Mouse (Mus musculus) skeletal muscle tissue, postnatal 0 days (tissue): ENCODE results near the gene Olfr992. TPM values are rescaled to one million over a fixed set of nuclear protein-coding genes. Genes with fewer than 3 reads are reported as not detected.

ENCODE experiments used
- polyA plus RNA-seq: library from polyadenylated mRNA; unstranded; fragments of >200 nt; fragmentation: Nextera tagmentation; extraction: Ambion mirVana; gene quantifications from 2 replicates; pipeline ENCODE4 v1.2.1, GENCODE M21; 2015

The Olfr992 gene
- not detected in 2 replicates for polyA plus RNA-seq

DNA sequence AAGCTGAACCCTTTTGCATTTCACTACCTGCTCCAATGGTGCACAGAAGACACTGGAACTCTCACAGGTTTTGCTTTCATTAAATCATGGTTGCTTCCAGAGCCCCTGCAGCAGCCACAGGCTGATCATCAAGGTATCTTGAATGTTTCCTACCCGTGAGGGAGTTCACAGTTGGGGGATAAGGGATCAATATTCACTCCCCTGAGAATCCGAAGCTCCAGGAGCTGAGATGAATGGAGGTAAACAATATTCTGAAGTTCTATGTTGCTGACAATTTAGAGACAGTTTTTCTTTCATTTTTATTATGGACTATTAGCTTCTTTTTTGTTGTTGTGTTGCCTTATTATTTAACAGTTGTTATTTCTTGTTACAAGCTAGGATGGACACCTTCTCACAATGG, at the start of gene Olfr992:
Gene Olfr992 (minus strand): TSS at position 101 of the 400 bp plus-strand sequence.

DNA sequence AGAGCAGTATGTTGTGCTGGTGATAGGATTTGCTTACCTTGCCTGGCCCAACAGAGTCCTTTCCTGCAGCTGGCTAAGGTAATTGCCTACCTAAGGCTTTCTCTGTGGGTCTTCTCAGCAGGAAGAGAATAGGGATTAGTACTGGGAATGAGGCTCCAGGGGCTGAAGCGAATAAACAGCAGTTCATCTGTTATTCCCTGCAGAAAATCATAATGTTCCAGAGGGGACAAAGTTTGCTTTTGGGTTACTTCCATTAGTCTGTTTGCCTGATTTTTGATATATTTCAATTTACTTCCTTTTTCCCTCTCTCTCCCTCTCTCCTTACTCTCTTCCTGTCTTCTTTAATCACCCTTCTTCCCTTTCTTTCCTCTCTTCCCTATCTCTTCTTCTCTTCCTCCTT, 34.3 kb upstream of the Olfr992 start, which contains the start of gene Olfr995:
Gene Olfr995 (minus strand): TSS at position 101 of the 400 bp plus-strand sequence.

DNA sequence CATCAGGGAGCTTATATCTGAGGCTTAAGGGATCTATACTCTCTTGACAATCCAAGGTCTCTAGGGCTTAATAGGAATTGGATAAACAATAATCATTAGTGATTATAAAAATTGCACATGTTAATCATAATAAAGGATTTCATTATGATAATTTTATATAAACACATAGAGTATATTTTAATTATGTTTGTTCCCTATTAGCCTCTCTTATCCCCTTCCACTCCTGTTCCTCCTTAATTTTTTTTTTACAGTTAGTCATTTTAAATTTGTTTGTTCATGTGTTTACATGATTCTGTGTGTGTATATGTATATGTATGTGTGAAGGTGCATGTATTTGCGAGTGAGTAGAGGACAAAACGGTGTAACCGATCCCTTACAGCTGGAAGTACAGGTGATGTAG, 27.1 kb upstream of the Olfr992 start, which contains the start of gene Olfr994:
Gene Olfr994 (minus strand): TSS at position 101 of the 400 bp plus-strand sequence.

DNA sequence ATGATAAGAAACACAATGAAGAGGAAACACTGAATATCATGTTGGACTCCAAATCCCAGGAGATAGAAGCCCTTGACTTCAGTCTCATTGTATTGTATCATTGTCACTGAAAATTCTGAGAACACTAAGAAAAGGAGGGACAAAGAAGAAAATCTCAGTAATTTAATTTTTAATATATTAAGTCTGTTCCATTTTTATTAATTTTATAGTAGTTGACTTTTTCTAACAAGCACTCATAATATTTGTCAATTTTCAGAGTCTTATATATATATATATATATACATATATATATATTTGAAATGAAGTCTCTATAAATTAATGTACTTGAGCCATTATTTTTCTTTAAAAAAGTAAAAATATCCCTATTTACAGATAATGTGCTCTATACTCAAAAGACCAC, 5.5 kb upstream of the Olfr992 start, which contains the start of gene Olfr993:
Gene Olfr993 (minus strand): TSS at position 101 of the 400 bp plus-strand sequence.

DNA sequence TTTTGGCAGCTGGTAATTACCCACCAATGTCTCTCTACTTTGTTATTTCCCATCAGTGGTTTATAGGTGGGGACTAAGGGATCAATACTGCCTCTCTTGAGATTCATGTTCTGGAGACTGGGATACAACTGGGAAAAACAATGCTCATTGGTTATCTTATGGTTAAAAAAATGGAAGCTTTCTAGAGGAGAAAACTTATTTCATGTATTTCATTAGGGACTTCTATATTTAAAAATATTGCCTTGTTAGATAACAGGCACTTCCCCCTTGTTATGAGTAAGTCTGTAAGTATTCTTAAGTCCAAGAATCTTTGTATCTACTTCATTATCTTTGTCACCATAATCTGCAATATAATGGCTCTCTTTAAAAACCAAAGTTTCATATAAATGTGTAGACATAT, 46.1 kb downstream of the Olfr992 start, which contains the start of gene Olfr988:
Gene Olfr988 (minus strand): TSS at position 101 of the 400 bp plus-strand sequence.

Other genes starting within 250 kb of the Olfr992 start
- 0.43 and 0.58 TPM in 2 replicates for gene Lrrc55, start 212.3 kb downstream of the Olfr992 start, polyA plus RNA-seq
- gene Olfr987, start 70.2 kb downstream of the Olfr992 start, polyA plus RNA-seq, result not detected in 2 replicates
- gene Olfr988, start 46.2 kb downstream of the Olfr992 start, polyA plus RNA-seq, result not detected in 2 replicates
- gene Olfr993, start 5.4 kb upstream of the Olfr992 start, polyA plus RNA-seq, result not detected in 2 replicates
- not detected in 2 replicates for gene Olfr994, start 27.0 kb upstream of the Olfr992 start, polyA plus RNA-seq
- gene Olfr995, start 34.2 kb upstream of the Olfr992 start, polyA plus RNA-seq, result not detected in 2 replicates
- gene 4833423E24Rik, start 109.6 kb upstream of the Olfr992 start, polyA plus RNA-seq, result 0.17 and 0.94 TPM in 2 replicates
- gene Olfr996, start 169.7 kb upstream of the Olfr992 start, polyA plus RNA-seq, result not detected in 2 replicates
- gene Olfr998, start 179.5 kb upstream of the Olfr992 start, polyA plus RNA-seq, result not detected in 2 replicates
- gene Olfr1000, start 202.4 kb upstream of the Olfr992 start, polyA plus RNA-seq, result not detected in 2 replicates
- not detected in 2 replicates for gene Olfr1002, start 241.2 kb upstream of the Olfr992 start, polyA plus RNA-seq